Mouse (Mus musculus): ENCODE measurements around the gene Lmo7. TPM values are rescaled to one million over a fixed set of nuclear protein-coding genes. Genes with fewer than 3 reads are reported as not detected.

Gene Lmo7
- polyA plus RNA-seq (2015; fragmentation: Illumina TruSeq; extraction: RNeasy Lipid Tissue Mini Kit (QIAGEN cat#74804); ENCODE audit: low read depth, low replicate concordance), result 35.9 TPM

DNA sequence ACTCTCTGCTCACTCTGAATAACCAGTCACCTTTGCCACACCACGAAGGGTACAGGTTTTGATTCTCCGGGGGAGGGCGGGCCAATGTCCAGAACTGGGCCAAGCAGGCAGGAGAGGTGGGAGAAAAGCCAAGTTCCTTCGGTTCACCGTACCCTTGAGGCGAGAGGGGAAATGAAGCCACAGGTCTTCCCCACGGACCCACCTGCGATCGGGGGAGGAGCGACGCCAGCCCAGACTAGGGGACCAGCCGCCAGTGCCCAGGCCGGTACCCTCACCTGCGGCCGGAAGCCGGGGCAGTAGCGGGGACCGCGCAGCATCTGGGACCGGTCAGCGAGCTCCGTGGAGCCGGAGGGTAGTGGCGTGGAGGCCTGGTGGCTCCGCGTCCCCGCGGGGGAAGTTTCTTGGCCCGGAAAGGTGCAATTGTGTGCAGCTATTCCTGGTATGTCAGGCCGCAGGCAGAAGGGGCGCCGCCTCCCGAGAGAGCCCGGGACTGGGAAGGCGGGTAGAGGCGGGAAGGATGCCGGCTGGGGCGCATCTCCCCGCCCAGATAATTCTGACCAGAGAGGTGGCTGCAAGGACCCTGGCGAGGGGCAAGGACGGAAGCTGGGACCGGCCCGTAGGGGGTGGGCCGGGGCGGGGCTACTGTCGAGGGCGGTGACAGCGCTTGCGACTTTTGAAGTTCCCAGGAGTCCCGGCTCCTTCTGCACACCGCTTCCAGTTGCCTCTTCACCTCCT is at the start of gene Lmo7, which contains the start of gene Gm9922:
Gene Lmo7 (plus strand): TSS at position 721 of the 735 bp plus-strand sequence.
Gene Gm9922 (minus strand): TSS at position 578 of the 735 bp plus-strand sequence.

Other genes with a start within 250 kb of the Lmo7 start
- 9.5 TPM for gene Tbc1d4, start 120.8 kb upstream of the Lmo7 start, polyA plus RNA-seq (2015; fragmentation: Illumina TruSeq; extraction: RNeasy Lipid Tissue Mini Kit (QIAGEN cat#74804); ENCODE audit: low read depth, low replicate concordance)
- gene Commd6, start 89.3 kb upstream of the Lmo7 start, polyA plus RNA-seq (2015; fragmentation: Illumina TruSeq; extraction: RNeasy Lipid Tissue Mini Kit (QIAGEN cat#74804); ENCODE audit: low read depth, low replicate concordance), result 94.8 TPM
- gene Uchl3, start 76.0 kb upstream of the Lmo7 start, polyA plus RNA-seq (2015; fragmentation: Illumina TruSeq; extraction: RNeasy Lipid Tissue Mini Kit (QIAGEN cat#74804); ENCODE audit: low read depth, low replicate concordance), result 78.6 TPM
- gene Gm9922, start 143 bp upstream of the Lmo7 start, polyA plus RNA-seq (2015; fragmentation: Illumina TruSeq; extraction: RNeasy Lipid Tissue Mini Kit (QIAGEN cat#74804); ENCODE audit: low read depth, low replicate concordance), result not detected